11 mouse cellular contexts compared by ENCODE assay signal in genomic region chr9:4536514-4537150, GRCm38 (mm10).
DNase-seq lines count a peak whose midpoint lies in the region; ATAC-seq and TF ChIP-seq lines count a peak whose summit lies in the region.
"Had no signal": no experiment of that assay in that cellular context is flagged by ENCODE, and none has a peak within 500 bp of the region (broad histone marks: within the 10 kb centered on the region; RNA-seq: fewer than 3 reads in every experiment).

No protein-coding gene starts in this region.

- no peak overlapping the region for H3K4me2 ChIP-seq in liver, embryonic 11.5 days
- H3K4me2 ChIP-seq: heart, embryonic 15.5 days had no signal

- no peaks in the 10 kb centered on the region for H3K36me3 ChIP-seq in liver, adult 2 months (ENCODE audit: control insufficient read depth, insufficient read depth, low read length)
- H3K36me3 ChIP-seq in liver, embryonic 11.5 days (ENCODE audit: control insufficient read depth, insufficient read depth, low read length) = no peaks in the 10 kb centered on the region
- H3K36me3 ChIP-seq: heart, embryonic 15.5 days had no signal

- peak; percentile 9 for DNase-seq in adrenal gland, postnatal 14 days
- no peak for DNase-seq in adrenal gland, adult 2 months
- peak; percentile 3 for DNase-seq in liver, adult 2 months (ENCODE audit: extremely low read depth, low read depth, low spot score)
- DNase-seq in liver, embryonic 11.5 days (ENCODE audit: low spot score) = no peak
- DNase-seq in forelimb bud, embryonic 11.5 days (ENCODE audit: low read depth, low spot score) = peak; percentile 40
- DNase-seq in retina, adult 2 months (ENCODE audit: low read depth, low spot score) = peak; percentile 22
- DNase-seq in spleen, postnatal 14 days (ENCODE audit: low spot score in 2 of 2) = no peak
- DNase-seq in adrenal gland, postnatal 4 days (ENCODE audit: low spot score in 2 of 2) = no peak
- DNase-seq: B cell, adult 2 months had no signal

- no peak for TF ChIP-seq CTCF in liver, adult 2 months (IDR thresholded peaks at IDR 0.05; ENCODE audit: low read depth, low read length)

- TF ChIP-seq POLR2A in liver, adult 2 months (IDR thresholded peaks at IDR 0.05; ENCODE audit: extremely low read depth, insufficient read depth, low read length) = no peak

- no peaks in the 10 kb centered on the region for H3K9me3 ChIP-seq in liver, embryonic 11.5 days (ENCODE audit: control insufficient read depth, low read length)
- H3K9me3 ChIP-seq: heart, embryonic 15.5 days had no signal

- H3K4me3 ChIP-seq in liver, adult 2 months (ENCODE audit: insufficient read depth, low read depth, low read length) = no peak overlapping the region
- no peak overlapping the region for H3K4me3 ChIP-seq in liver, embryonic 11.5 days (ENCODE audit: low read depth, low read length)
- H3K4me3 ChIP-seq: heart, embryonic 15.5 days had no signal

- no peak for ATAC-seq in liver, embryonic 11.5 days (replicated peaks; ENCODE audit: low FRiP score)

- no peaks in the 10 kb centered on the region for H3K79me2 ChIP-seq in liver, adult 2 months (ENCODE audit: control insufficient read depth, insufficient read depth, low read length)

- H3K9ac ChIP-seq in liver, adult 2 months (ENCODE audit: low read depth, low read length) = no peak overlapping the region
- no peak overlapping the region for H3K9ac ChIP-seq in liver, embryonic 11.5 days (ENCODE audit: low read depth, low read length)
- H3K9ac ChIP-seq: heart, embryonic 15.5 days had no signal

- H3K27ac ChIP-seq in liver, adult 2 months (replicated peaks; ENCODE audit: insufficient read depth, low read depth, low read length) = no peak overlapping the region
- H3K27ac ChIP-seq in liver, embryonic 11.5 days (ENCODE audit: low read depth, low read length) = no peak overlapping the region
- H3K27ac ChIP-seq: heart, embryonic 15.5 days; macrophage had no signal

- H3K27me3 ChIP-seq in liver, adult 2 months (ENCODE audit: control insufficient read depth, insufficient read depth, low read length) = no peaks in the 10 kb centered on the region
- no peaks in the 10 kb centered on the region for H3K27me3 ChIP-seq in liver, embryonic 11.5 days (replicated peaks; ENCODE audit: control insufficient read depth, insufficient read depth, low read length)
- H3K27me3 ChIP-seq: heart, embryonic 15.5 days had no signal

- no peaks in the 10 kb centered on the region for H3K4me1 ChIP-seq in liver, adult 2 months (ENCODE audit: control insufficient read depth, insufficient read depth, low read length)
- H3K4me1 ChIP-seq in liver, embryonic 11.5 days (replicated peaks; ENCODE audit: control insufficient read depth, insufficient read depth, low read length) = no peaks in the 10 kb centered on the region
- H3K4me1 ChIP-seq: heart, embryonic 15.5 days had no signal

- 82% methylated on average over 6 of the region's 6 CpGs for WGBS in liver, adult 2 months
- 82% methylated on average over 6 of the region's 6 CpGs for WGBS in liver, embryonic 11.5 days

Comparison
In these comparisons a context has a peak if more than half of its experiments do, and no peak if none do; other contexts are left out.
1. DNase-seq: peak in adrenal gland, postnatal 14 days (single experiment), liver, adult 2 months (single experiment), forelimb bud, embryonic 11.5 days (single experiment) and retina, adult 2 months (single experiment); none in adrenal gland, adult 2 months (single experiment), liver, embryonic 11.5 days (single experiment), spleen, postnatal 14 days (0 of 2) and adrenal gland, postnatal 4 days (0 of 2).